Mouse (Mus musculus): ENCODE measurements around the gene Rassf1. TPM values are rescaled to one million over a fixed set of nuclear protein-coding genes. Genes with fewer than 3 reads are reported as not detected.
A peak's percentile ranks its signal among the peaks of the same experiment; 100 is the strongest.

Gene Rassf1
- polyA plus RNA-seq, 1 experiment from 2014 or later: 15.1 TPM

- no peak for DNase-seq
- Histone ChIP-seq H3K4me2 (ENCODE audit: low read depth, low read length) (no peak overlapping the region), H3K9me3 (ENCODE audit: low read length) (no peaks in the 10 kb centered on the region), H3K4me1 (ENCODE audit: insufficient read depth) (peaks cover 12% of the 10 kb centered on the region), H3K4me3 (ENCODE audit: low read depth, low read length) (no peak overlapping the region), H3K9ac (replicated peaks) (no peak overlapping the region), H3K36me3 (replicated peaks; ENCODE audit: insufficient read depth, low read length) (peaks cover under 1% of the 10 kb centered on the region), H3K27me3 (ENCODE audit: insufficient read depth, low read length) (no peaks in the 10 kb centered on the region), H3K27ac (ENCODE audit: low read depth) (no peak overlapping the region)
- ATAC-seq: no peak
- 71% methylated on average over 14 of the region's 14 CpGs for WGBS (ENCODE audit: insufficient replicate concordance)
- TF ChIP-seq CTCF (IDR thresholded peaks at IDR 0.05; ENCODE audit: low read depth): no peak
- TF ChIP-seq EP300 (IDR thresholded peaks at IDR 0.05; ENCODE audit: low read depth): no peak
These were observed 48.5 kb downstream of the Rassf1 start for GRCm38 (mm10) chr9:107599842-107600241.

- Histone ChIP-seq H3K27me3 (ENCODE audit: insufficient read depth, low read length) (no peaks in the 10 kb centered on the region), H3K9me3 (ENCODE audit: low read length) (no peaks in the 10 kb centered on the region), H3K4me2 (ENCODE audit: low read depth, low read length) (no peak overlapping the region), H3K9ac (replicated peaks) (no peak overlapping the region), H3K27ac (ENCODE audit: low read depth) (no peak overlapping the region), H3K4me3 (ENCODE audit: low read depth, low read length) (no peak overlapping the region), H3K36me3 (replicated peaks; ENCODE audit: insufficient read depth, low read length) (no peaks in the 10 kb centered on the region), H3K4me1 (ENCODE audit: insufficient read depth) (peaks cover 15% of the 10 kb centered on the region)
- 68% methylated on average over 12 of the region's 12 CpGs for WGBS (ENCODE audit: insufficient replicate concordance)
- DNase-seq: no peak
- 0 out of 2 replicates have a peak, but pooled peaks have one; percentile 16 for ATAC-seq
- TF ChIP-seq EP300 (IDR thresholded peaks at IDR 0.05; ENCODE audit: low read depth): no peak
- TF ChIP-seq CTCF (IDR thresholded peaks at IDR 0.05; ENCODE audit: low read depth): peak; percentile 48
These were observed 49.4 kb downstream of the Rassf1 start for GRCm38 (mm10) chr9:107600745-107601144.

DNA sequence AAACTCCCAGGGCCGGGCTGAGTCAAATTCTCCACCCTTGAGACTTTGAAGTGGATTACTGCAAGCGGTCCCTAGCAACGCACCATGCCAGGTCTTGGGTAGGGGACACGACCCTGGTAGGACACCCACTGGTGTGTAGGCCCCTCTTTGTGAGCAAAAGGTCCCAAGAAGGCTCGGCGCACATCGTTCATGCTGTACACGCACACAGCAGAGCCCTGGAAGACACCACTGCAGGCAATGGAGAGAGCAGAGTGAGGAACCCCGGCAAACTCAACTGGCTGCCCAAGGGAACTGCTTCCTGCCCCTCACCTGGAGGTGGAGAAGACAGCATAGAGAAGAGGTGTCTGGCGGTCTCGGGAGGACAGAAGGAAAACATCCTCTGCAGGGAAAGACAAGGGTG is 49.9 kb downstream of the Rassf1 start:
- no peaks in the 10 kb centered on the region for H3K27me3 ChIP-seq (ENCODE audit: insufficient read depth, low read length)
- H3K9ac ChIP-seq (replicated peaks): no peak overlapping the region
- H3K9me3 ChIP-seq (ENCODE audit: low read length): no peaks in the 10 kb centered on the region
- H3K27ac ChIP-seq (ENCODE audit: low read depth): no peak overlapping the region
- TF ChIP-seq CTCF (IDR thresholded peaks at IDR 0.05; ENCODE audit: low read depth) (no peak), EP300 (IDR thresholded peaks at IDR 0.05; ENCODE audit: low read depth) (no peak)
- peaks cover 15% of the 10 kb centered on the region for H3K4me1 ChIP-seq (ENCODE audit: insufficient read depth)
- H3K36me3 ChIP-seq (replicated peaks; ENCODE audit: insufficient read depth, low read length): no peaks in the 10 kb centered on the region
- no peak overlapping the region for H3K4me2 ChIP-seq (ENCODE audit: low read depth, low read length)
- ATAC-seq (no peak), DNase-seq (no peak)
- no peak overlapping the region for H3K4me3 ChIP-seq (ENCODE audit: low read depth, low read length)
- 81% methylated on average over 11 of the region's 11 CpGs for WGBS (ENCODE audit: insufficient replicate concordance)

GRCm38 (mm10) chr9:107602068-107602648 is 50.8 kb downstream of the Rassf1 start:
- TF ChIP-seq EP300 (IDR thresholded peaks at IDR 0.05; ENCODE audit: low read depth) (no peak), CTCF (IDR thresholded peaks at IDR 0.05; ENCODE audit: low read depth) (peak; percentile 99)
- WGBS (ENCODE audit: insufficient replicate concordance): 4% methylated on average over 10 of the region's 10 CpGs
- H3K4me2 ChIP-seq (ENCODE audit: low read depth, low read length): peak overlapping the region; percentile 52; the same call in 1 of the 2 replicates
- no peaks in the 10 kb centered on the region for H3K9me3 ChIP-seq (ENCODE audit: low read length)
- 0 out of 2 replicates have a peak overlapping the region, but pooled peaks have one; percentile 6 for H3K27ac ChIP-seq (ENCODE audit: low read depth)
- ATAC-seq (peak; percentile 60), DNase-seq (peak; percentile 94)
- H3K4me1 ChIP-seq (ENCODE audit: insufficient read depth): peaks cover 17% of the 10 kb centered on the region
- H3K27me3 ChIP-seq (ENCODE audit: insufficient read depth, low read length): no peaks in the 10 kb centered on the region
- H3K4me3 ChIP-seq (ENCODE audit: low read depth, low read length): 0 out of 2 replicates have a peak overlapping the region, but pooled peaks have one; percentile 8
- no peaks in the 10 kb centered on the region for H3K36me3 ChIP-seq (replicated peaks; ENCODE audit: insufficient read depth, low read length)
- H3K9ac ChIP-seq (replicated peaks): no peak overlapping the region; the same call in 1 of the 2 replicates

DNA sequence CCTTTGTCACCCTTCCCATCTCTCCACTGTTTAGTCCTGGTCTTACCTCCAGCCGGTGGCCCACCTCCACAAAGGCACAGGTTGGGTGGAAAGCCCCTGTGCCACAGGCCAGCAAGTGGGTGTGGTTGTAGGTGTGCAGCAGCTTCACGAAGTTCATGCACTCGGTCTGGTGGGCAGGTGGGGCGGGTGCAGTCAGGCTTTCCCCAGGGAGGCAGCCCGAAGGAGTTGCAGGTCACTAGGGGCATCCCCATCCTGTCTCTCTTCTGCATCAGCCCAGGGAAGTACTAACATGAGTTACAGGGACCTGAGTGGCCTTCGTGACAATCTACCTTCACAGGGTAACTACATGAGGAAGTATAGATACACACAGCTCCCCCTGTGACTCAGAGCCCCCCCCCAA is 51.9 kb downstream of the Rassf1 start:
- H3K27me3 ChIP-seq (ENCODE audit: insufficient read depth, low read length): no peaks in the 10 kb centered on the region
- WGBS (ENCODE audit: insufficient replicate concordance): 69% methylated on average over 6 of the region's 6 CpGs
- H3K9ac ChIP-seq (replicated peaks): no peak overlapping the region

DNA sequence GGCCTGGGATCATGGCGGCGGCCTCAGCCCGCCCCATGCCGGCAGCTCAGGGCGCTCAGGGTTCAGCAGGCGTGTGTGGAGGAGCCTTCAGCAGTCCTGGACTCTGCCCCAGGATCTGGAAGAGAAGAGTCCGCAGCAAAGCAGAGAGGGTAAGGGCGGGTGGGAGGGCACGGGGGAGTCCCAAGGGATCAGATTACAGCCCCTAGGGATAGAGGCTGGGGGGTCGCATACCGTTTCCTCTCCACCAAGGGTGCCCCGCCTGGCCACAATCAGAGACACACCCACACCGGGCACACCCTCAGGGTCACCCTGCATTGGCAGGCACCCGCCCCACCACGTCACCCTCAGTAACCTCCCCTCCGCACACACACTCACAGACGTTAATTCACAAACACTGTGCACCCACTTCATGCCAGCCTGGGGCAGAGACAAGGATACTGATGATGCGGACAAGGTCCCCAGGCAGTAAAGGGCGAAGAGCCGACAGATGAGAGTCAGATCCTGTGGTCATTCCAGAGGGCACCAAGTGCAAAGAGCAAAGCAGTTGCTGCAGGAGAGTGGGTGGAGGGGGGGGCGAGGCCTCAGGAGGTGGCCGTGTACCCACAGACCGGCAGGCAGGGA is 53.8 kb downstream of the Rassf1 start:
- H3K4me2 ChIP-seq (ENCODE audit: low read depth, low read length): no peak overlapping the region
- H3K36me3 ChIP-seq (replicated peaks; ENCODE audit: insufficient read depth, low read length): no peaks in the 10 kb centered on the region
- H3K27ac ChIP-seq (ENCODE audit: low read depth): no peak overlapping the region
- ATAC-seq: no peak
- WGBS (ENCODE audit: insufficient replicate concordance): 54% methylated on average over 23 of the region's 23 CpGs
- H3K27me3 ChIP-seq (ENCODE audit: insufficient read depth, low read length): no peaks in the 10 kb centered on the region
- no peaks in the 10 kb centered on the region for H3K9me3 ChIP-seq (ENCODE audit: low read length)
- peaks cover 20% of the 10 kb centered on the region for H3K4me1 ChIP-seq (ENCODE audit: insufficient read depth)
- no peak overlapping the region for H3K9ac ChIP-seq (replicated peaks)
- no peak for TF ChIP-seq CTCF (IDR thresholded peaks at IDR 0.05; ENCODE audit: low read depth)
- TF ChIP-seq EP300 (IDR thresholded peaks at IDR 0.05; ENCODE audit: low read depth): no peak
- no peak overlapping the region for H3K4me3 ChIP-seq (ENCODE audit: low read depth, low read length)
- DNase-seq: no peak

More for the DNA sequence above, 51.9 kb downstream of the Rassf1 start:
- TF ChIP-seq EP300 (IDR thresholded peaks at IDR 0.05; ENCODE audit: low read depth) (no peak), CTCF (IDR thresholded peaks at IDR 0.05; ENCODE audit: low read depth) (no peak)
- Histone ChIP-seq H3K9me3 (ENCODE audit: low read length) (no peaks in the 10 kb centered on the region), H3K4me2 (ENCODE audit: low read depth, low read length) (no peak overlapping the region), H3K4me1 (ENCODE audit: insufficient read depth) (peaks cover 20% of the 10 kb centered on the region), H3K27ac (ENCODE audit: low read depth) (no peak overlapping the region), H3K4me3 (ENCODE audit: low read depth, low read length) (no peak overlapping the region), H3K36me3 (replicated peaks; ENCODE audit: insufficient read depth, low read length) (no peaks in the 10 kb centered on the region)
- ATAC-seq (no peak), DNase-seq (no peak)
